Mouse (Mus musculus): ENCODE results near the gene Fcmr. TPM values are rescaled to one million over a fixed set of nuclear protein-coding genes. Genes with fewer than 3 reads are reported as not detected.

The Fcmr gene
- polyA plus RNA-seq, 1 experiment from 2014 or later, result 0.24 TPM

GRCm38 (mm10) chr1:130828656-130829055, 36.8 kb upstream of the Fcmr start:
- TF ChIP-seq CTCF (IDR thresholded peaks at IDR 0.05; ENCODE audit: low read depth), result no peak
- H3K36me3 ChIP-seq (ENCODE audit: insufficient read depth, low read length), result no peaks in the 10 kb centered on the region
- H3K4me3 ChIP-seq (replicated peaks; ENCODE audit: low read depth, low read length), result no peak overlapping the region
- 69% methylated on average over 4 of the region's 4 CpGs for WGBS
- no peaks in the 10 kb centered on the region for H3K9me3 ChIP-seq (replicated peaks; ENCODE audit: low read length)
- ATAC-seq (replicated peaks; ENCODE audit: low FRiP score, low read depth) (no peak), DNase-seq (ENCODE audit: low spot score) (no peak)
- no peak overlapping the region for H3K9ac ChIP-seq (ENCODE audit: low read depth, low read length)
- no peaks in the 10 kb centered on the region for H3K4me1 ChIP-seq (replicated peaks; ENCODE audit: insufficient read depth, low read length)
- no peak overlapping the region for H3K27ac ChIP-seq
- H3K27me3 ChIP-seq (ENCODE audit: insufficient read depth, low read length), result no peaks in the 10 kb centered on the region
- no peak overlapping the region for H3K4me2 ChIP-seq (ENCODE audit: low read length)

GRCm38 (mm10) chr1:130829906-130830830, 35.3 kb upstream of the Fcmr start:
- no peak for ATAC-seq (replicated peaks; ENCODE audit: low FRiP score, low read depth)
- WGBS, result 52% methylated on average over 8 of the region's 8 CpGs
- Histone ChIP-seq H3K27ac (no peak overlapping the region), H3K4me3 (replicated peaks; ENCODE audit: low read depth, low read length) (no peak overlapping the region), H3K36me3 (ENCODE audit: insufficient read depth, low read length) (no peaks in the 10 kb centered on the region), H3K9me3 (replicated peaks; ENCODE audit: low read length) (no peaks in the 10 kb centered on the region), H3K4me1 (replicated peaks; ENCODE audit: insufficient read depth, low read length) (no peaks in the 10 kb centered on the region), H3K27me3 (ENCODE audit: insufficient read depth, low read length) (no peaks in the 10 kb centered on the region), H3K9ac (ENCODE audit: low read depth, low read length) (no peak overlapping the region), H3K4me2 (ENCODE audit: low read length) (no peak overlapping the region)
- no peak for DNase-seq (ENCODE audit: low spot score)
- no peak for TF ChIP-seq CTCF (IDR thresholded peaks at IDR 0.05; ENCODE audit: low read depth)

GRCm38 (mm10) chr1:130832230-130833149, 33.0 kb upstream of the Fcmr start:
- peak; percentile 54; the same call in 1 of the 2 replicates for ATAC-seq (replicated peaks; ENCODE audit: low FRiP score, low read depth)
- H3K9ac ChIP-seq (ENCODE audit: low read depth, low read length), result no peak overlapping the region
- no peak overlapping the region for H3K27ac ChIP-seq
- no peak overlapping the region for H3K4me3 ChIP-seq (replicated peaks; ENCODE audit: low read depth, low read length)
- WGBS, result 42% methylated on average over 5 of the region's 5 CpGs
- peak; percentile 67 for DNase-seq (ENCODE audit: low spot score)
- H3K36me3 ChIP-seq (ENCODE audit: insufficient read depth, low read length), result no peaks in the 10 kb centered on the region
- H3K9me3 ChIP-seq (replicated peaks; ENCODE audit: low read length), result no peaks in the 10 kb centered on the region
- H3K4me2 ChIP-seq (ENCODE audit: low read length), result no peak overlapping the region
- H3K27me3 ChIP-seq (ENCODE audit: insufficient read depth, low read length), result no peaks in the 10 kb centered on the region
- no peaks in the 10 kb centered on the region for H3K4me1 ChIP-seq (replicated peaks; ENCODE audit: insufficient read depth, low read length)
- no peak for TF ChIP-seq CTCF (IDR thresholded peaks at IDR 0.05; ENCODE audit: low read depth)

GRCm38 (mm10) chr1:130835161-130835936, 30.1 kb upstream of the Fcmr start:
- Histone ChIP-seq H3K27me3 (ENCODE audit: insufficient read depth, low read length) (no peaks in the 10 kb centered on the region), H3K4me2 (ENCODE audit: low read length) (no peak overlapping the region), H3K9ac (ENCODE audit: low read depth, low read length) (no peak overlapping the region), H3K4me1 (replicated peaks; ENCODE audit: insufficient read depth, low read length) (0 out of 2 replicates have a peak, but pooled peaks cover under 1% of the 10 kb centered on the region), H3K27ac (no peak overlapping the region), H3K36me3 (ENCODE audit: insufficient read depth, low read length) (no peaks in the 10 kb centered on the region), H3K4me3 (replicated peaks; ENCODE audit: low read depth, low read length) (no peak overlapping the region), H3K9me3 (replicated peaks; ENCODE audit: low read length) (no peaks in the 10 kb centered on the region)
- 81% methylated on average over 6 of the region's 6 CpGs for WGBS
- DNase-seq (ENCODE audit: low spot score) (no peak), ATAC-seq (replicated peaks; ENCODE audit: low FRiP score, low read depth) (no peak)
- TF ChIP-seq CTCF (IDR thresholded peaks at IDR 0.05; ENCODE audit: low read depth), result no peak

- peak; percentile 38 for DNase-seq (ENCODE audit: low spot score)
These were observed 27.2 kb upstream of the Fcmr start for GRCm38 (mm10) chr1:130838288-130838687.

More at GRCm38 (mm10) chr1:130838288-130838687, 27.2 kb upstream of the Fcmr start:
- H3K27me3 ChIP-seq (ENCODE audit: insufficient read depth, low read length), result no peaks in the 10 kb centered on the region
- TF ChIP-seq CTCF (IDR thresholded peaks at IDR 0.05; ENCODE audit: low read depth), result peak; percentile 50
- H3K9ac ChIP-seq (ENCODE audit: low read depth, low read length), result no peak overlapping the region
- H3K9me3 ChIP-seq (replicated peaks; ENCODE audit: low read length), result no peaks in the 10 kb centered on the region
- no peak overlapping the region for H3K4me3 ChIP-seq (replicated peaks; ENCODE audit: low read depth, low read length)
- H3K36me3 ChIP-seq (ENCODE audit: insufficient read depth, low read length), result no peaks in the 10 kb centered on the region
- no peak for ATAC-seq (replicated peaks; ENCODE audit: low FRiP score, low read depth)
- 52% methylated on average over 6 of the region's 6 CpGs for WGBS
- no peak overlapping the region for H3K27ac ChIP-seq
- no peak overlapping the region for H3K4me2 ChIP-seq (ENCODE audit: low read length)
- 0 out of 2 replicates have a peak, but pooled peaks cover 4% of the 10 kb centered on the region for H3K4me1 ChIP-seq (replicated peaks; ENCODE audit: insufficient read depth, low read length)

Measured in kidney, postnatal 0 days (tissue).